Mouse (Mus musculus) MEL (cell line): ENCODE results near the gene Filip1l. TPM values are rescaled to one million over a fixed set of nuclear protein-coding genes. Genes with fewer than 3 reads are reported as not detected.

ENCODE experiments used
- DNase-seq: peaks from one replicate; pipeline ENCODE4 v3.0.0; 2011; ENCODE audit warnings: low read depth, low spot score
- H3K27ac ChIP-seq: 2 replicates; pipeline ENCODE4 v1.5.1; 2012; ENCODE audit warnings: low read depth, mild to moderate bottlenecking, control low read depth, low read length, moderate library complexity; ENCODE audit not compliant: control insufficient read depth
- H3K27me3 ChIP-seq, 2 experiments: fragments of 150-350 bp in 1 of 2; sonication (generic) in 1 of 2; 2 replicates each; pipeline ENCODE4 v1.6.1; 2012; ENCODE audit warnings: low read length in 2 of 2, mild to moderate bottlenecking in 2 of 2, improper control_type of control experiment in 1 of 2, moderate library complexity in 1 of 2; ENCODE audit not compliant: insufficient read depth in 2 of 2, control insufficient read depth in 1 of 2
- H3K36me3 ChIP-seq, 2 experiments: 2 replicates each; pipeline ENCODE4 v1.6.1; 2012 to 2014; ENCODE audit warnings: low read length in 2 of 2, improper control_type of control experiment in 1 of 2, inconsistent platforms in 1 of 2, mild to moderate bottlenecking in 1 of 2; ENCODE audit not compliant: insufficient read depth in 2 of 2, control insufficient read depth in 1 of 2
- H3K4me1 ChIP-seq, 2 experiments: fragments of 150-350 bp in 1 of 2; sonication (generic) in 1 of 2; 2 replicates each; pipeline ENCODE4 v1.6.1; 2012; ENCODE audit warnings: low read length in 2 of 2, improper control_type of control experiment in 1 of 2, mild to moderate bottlenecking in 1 of 2; ENCODE audit not compliant: insufficient read depth in 2 of 2, control insufficient read depth in 1 of 2
- H3K4me3 ChIP-seq, 2 experiments: fragments of 150-350 bp in 1 of 2; sonication (generic) in 1 of 2; 2 replicates each; pipeline ENCODE4 v1.5.1; 2012; ENCODE audit warnings: low read depth in 2 of 2, low read length in 2 of 2, mild to moderate bottlenecking in 2 of 2, moderate library complexity in 2 of 2, control low read depth in 1 of 2, improper control_type of control experiment in 1 of 2; ENCODE audit not compliant: control insufficient read depth in 1 of 2, insufficient read depth in 1 of 2
- H3K79me2 ChIP-seq: 2 replicates; pipeline ENCODE4 v1.6.1; 2012; ENCODE audit warnings: mild to moderate bottlenecking, low read length, moderate library complexity; ENCODE audit not compliant: control insufficient read depth, poor library complexity, insufficient read depth
- H3K9ac ChIP-seq: 2 replicates; pipeline ENCODE4 v1.6.1; 2012; ENCODE audit warnings: low read depth, mild to moderate bottlenecking, control low read depth, low read length, moderate library complexity; ENCODE audit not compliant: control insufficient read depth, poor library complexity, severe bottlenecking
- H3K9me3 ChIP-seq: fragments of 150-350 bp; sonication (generic); replicated peaks from 2 replicates; pipeline ENCODE4 v1.6.1; 2012; ENCODE audit warnings: mild to moderate bottlenecking, low read length, improper control_type of control experiment, moderate library complexity; ENCODE audit not compliant: insufficient read depth
- BHLHE40 ChIP-seq: IDR thresholded peaks from 2 replicates; pipeline ENCODE4 v1.6.1; 2012; ENCODE audit warnings: low read depth, mild to moderate bottlenecking, inconsistent platforms, low read length, improper control_type of control experiment, borderline replicate concordance
- E2F4 ChIP-seq: IDR thresholded peaks from 2 replicates; pipeline ENCODE4 v1.6.1; 2011; ENCODE audit warnings: low read depth, low read length, improper control_type of control experiment, borderline replicate concordance
- ELF1 ChIP-seq: IDR thresholded peaks from 2 replicates; pipeline ENCODE4 v1.6.1; 2014; ENCODE audit warnings: low read depth, mild to moderate bottlenecking, inconsistent platforms, low read length, improper control_type of control experiment, moderate library complexity
- ETS1 ChIP-seq: IDR thresholded peaks from 2 replicates; pipeline ENCODE4 v1.6.1; 2012; ENCODE audit warnings: low read depth, mild to moderate bottlenecking, inconsistent platforms, low read length, improper control_type of control experiment, moderate library complexity
- GABPA ChIP-seq: IDR thresholded peaks from 2 replicates; pipeline ENCODE4 v1.6.1; 2012; ENCODE audit warnings: low read depth, mild to moderate bottlenecking, inconsistent platforms, low read length, improper control_type of control experiment, moderate library complexity
- GATA1 ChIP-seq: IDR thresholded peaks from 2 replicates; pipeline ENCODE4 v1.6.1; 2011; ENCODE audit warnings: low read depth, low read length, improper control_type of control experiment
- HCFC1 ChIP-seq: IDR thresholded peaks from 2 replicates; pipeline ENCODE4 v1.6.1; 2012; ENCODE audit warnings: low read depth, mild to moderate bottlenecking, inconsistent platforms, low read length, improper control_type of control experiment, moderate library complexity
- KAT2A ChIP-seq: conservative IDR thresholded peaks from 2 replicates; pipeline ENCODE4 v1.6.1; 2012; ENCODE audit warnings: low read depth, low read length, improper control_type of control experiment, inconsistent platforms
- MAFK ChIP-seq: IDR thresholded peaks from 2 replicates; pipeline ENCODE4 v1.6.1; 2011; ENCODE audit warnings: low read depth, mild to moderate bottlenecking, low read length, improper control_type of control experiment, borderline replicate concordance
- MXI1 ChIP-seq: IDR thresholded peaks from 2 replicates; pipeline ENCODE4 v1.6.1; 2011; ENCODE audit warnings: mild to moderate bottlenecking, low read depth, low read length, improper control_type of control experiment
- MYB ChIP-seq: IDR thresholded peaks from 2 replicates; pipeline ENCODE4 v1.6.1; 2011; ENCODE audit warnings: mild to moderate bottlenecking, low read depth, low read length, improper control_type of control experiment
- NELFE ChIP-seq: IDR thresholded peaks from 2 replicates; pipeline ENCODE4 v1.6.1; 2011; ENCODE audit warnings: low read depth, low read length, improper control_type of control experiment
- POLR2A ChIP-seq, 2 experiments: IDR thresholded peaks; 2 replicates each; pipeline ENCODE4 v1.6.1; 2011 to 2012; ENCODE audit warnings: low read length in 2 of 2, mild to moderate bottlenecking in 2 of 2, control low read depth in 1 of 2, improper control_type of control experiment in 1 of 2, low read depth in 1 of 2, moderate library complexity in 1 of 2; ENCODE audit not compliant: control insufficient read depth in 1 of 2, insufficient read depth in 1 of 2, poor library complexity in 1 of 2
- RCOR1 ChIP-seq: IDR thresholded peaks from 2 replicates; pipeline ENCODE4 v1.6.1; 2012; ENCODE audit warnings: low read depth, mild to moderate bottlenecking, inconsistent platforms, low read length, improper control_type of control experiment
- SMC3 ChIP-seq: IDR thresholded peaks from 2 replicates; pipeline ENCODE4 v1.6.1; 2011; ENCODE audit warnings: low read depth, low read length, improper control_type of control experiment
- TBP ChIP-seq: IDR thresholded peaks from 2 replicates; pipeline ENCODE4 v1.8.0; 2011; ENCODE audit warnings: low read depth, low read length, improper control_type of control experiment
- UBTF ChIP-seq: IDR thresholded peaks from 2 replicates; pipeline ENCODE4 v1.6.1; 2012; ENCODE audit warnings: low read depth, mild to moderate bottlenecking, inconsistent platforms, low read length, improper control_type of control experiment, moderate library complexity, borderline replicate concordance; ENCODE audit not compliant: insufficient read depth
- USF1 ChIP-seq: IDR thresholded peaks from 2 replicates; pipeline ENCODE4 v1.6.1; 2014; ENCODE audit warnings: low read depth, mild to moderate bottlenecking, inconsistent platforms, low read length, improper control_type of control experiment, moderate library complexity
- ZC3H11A ChIP-seq: IDR thresholded peaks from 2 replicates; pipeline ENCODE4 v1.6.1; 2012; ENCODE audit warnings: low read depth, mild to moderate bottlenecking, inconsistent platforms, low read length, improper control_type of control experiment
- ZNF384 ChIP-seq: IDR thresholded peaks from 2 replicates; pipeline ENCODE4 v1.6.1; 2012; ENCODE audit warnings: low read depth, mild to moderate bottlenecking, inconsistent platforms, low read length, improper control_type of control experiment
- polyA plus RNA-seq, 2 experiments: library from polyadenylated mRNA; stranded (reverse) in 1 of 2; unstranded in 1 of 2; fragments of >175 nt in 1 of 2; fragments of >200 nt in 1 of 2; gene quantifications; 2 replicates each; pipeline versions ENCODE4 v1.2.1 to v1.2.4; 2012; ENCODE audit warnings: low replicate concordance in 2 of 2, low read depth in 1 of 2; ENCODE audit not compliant: insufficient read length in 2 of 2, insufficient read depth in 1 of 2, missing spikeins in 1 of 2
- total RNA-seq: library from RNA; depleted of rRNA; stranded (reverse); fragments of 300-350 nt; gene quantifications from 2 replicates; pipeline ENCODE4 v1.2.3, GENCODE M21; 2012

Filip1l gene
- total and polyA plus RNA-seq, 3 experiments: 0.27 to 1.8 TPM; not detected in 1

DNA sequence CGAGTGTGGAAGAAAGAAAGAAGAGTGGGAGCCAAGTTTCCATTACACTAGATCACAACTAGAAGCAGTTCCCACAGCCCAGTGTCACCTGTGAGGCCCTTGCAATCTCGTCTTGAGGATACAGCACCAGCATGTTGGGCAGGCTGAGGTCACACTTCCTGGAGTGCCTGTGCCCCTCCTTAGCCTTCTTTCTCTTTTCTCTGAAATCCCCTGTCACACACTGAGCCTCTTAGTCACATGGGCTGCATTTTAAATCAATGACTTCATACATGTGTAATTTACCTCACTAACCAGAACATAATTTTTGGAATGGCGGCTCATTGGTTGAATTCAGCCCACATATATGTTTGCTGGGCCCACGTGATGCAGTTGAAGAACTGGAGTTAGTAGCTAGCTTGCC lies 50.0 kb downstream of the Filip1l start:
- Histone ChIP-seq H3K9me3 (no peaks in the 10 kb centered on the region), H3K9ac (no peak overlapping the region), H3K4me3 (no peak overlapping the region), H3K4me1 (no peaks in the 10 kb centered on the region), H3K27ac (no peak overlapping the region), H3K27me3 (no peaks in the 10 kb centered on the region), H3K79me2 (no peaks in the 10 kb centered on the region), H3K36me3 (no peaks in the 10 kb centered on the region)
- DNase-seq: no peak
- TF ChIP-seq USF1 (no peak), GATA1 (no peak), ZC3H11A (no peak), ELF1 (no peak), MYB (no peak), E2F4 (no peak)

DNA sequence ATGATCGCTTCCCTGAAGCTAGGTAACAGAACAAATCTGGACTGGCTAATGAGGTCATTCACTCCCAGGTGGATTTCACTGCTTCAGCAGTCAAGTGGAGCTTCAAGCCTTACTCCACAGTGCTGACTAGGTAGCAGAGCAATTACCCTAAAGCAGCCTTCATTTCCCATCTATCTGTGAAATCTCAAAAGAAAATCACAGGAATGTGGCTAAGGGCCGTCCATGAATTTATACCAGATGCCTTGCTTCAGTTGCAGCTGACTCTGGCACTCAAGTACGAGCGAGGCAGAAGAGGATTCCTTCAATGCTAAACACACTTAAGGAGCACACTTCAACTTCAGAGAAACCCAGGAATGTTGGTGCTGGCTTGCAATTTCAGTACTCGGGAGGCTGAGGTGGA lies 50.9 kb downstream of the Filip1l start:
- no peak for DNase-seq
- H3K27ac ChIP-seq: no peak overlapping the region
- no peak overlapping the region for H3K4me3 ChIP-seq
- no peaks in the 10 kb centered on the region for H3K36me3 ChIP-seq
- H3K27me3 ChIP-seq: no peaks in the 10 kb centered on the region
- no peaks in the 10 kb centered on the region for H3K79me2 ChIP-seq
- no peaks in the 10 kb centered on the region for H3K4me1 ChIP-seq
- TF ChIP-seq BHLHE40: no peak
- TF ChIP-seq TBP: no peak
- no peak for TF ChIP-seq RCOR1
- no peak for TF ChIP-seq POLR2A (IDR thresholded peaks at IDR 0.05; ENCODE audit: control insufficient read depth in 1 of 2, insufficient read depth in 1 of 2, low read depth in 1 of 2, low read length in 2 of 2, poor library complexity in 1 of 2)
- no peak for TF ChIP-seq USF1
- no peak for TF ChIP-seq KAT2A
- no peak for TF ChIP-seq NELFE
- TF ChIP-seq SMC3: no peak
- TF ChIP-seq ETS1: no peak
- no peak for TF ChIP-seq ZNF384
- TF ChIP-seq MXI1: no peak
- no peak for TF ChIP-seq UBTF
- TF ChIP-seq MAFK: no peak
- TF ChIP-seq ELF1: no peak
- TF ChIP-seq HCFC1: no peak
- no peak for TF ChIP-seq GABPA
- H3K9me3 ChIP-seq: no peaks in the 10 kb centered on the region
- no peak overlapping the region for H3K9ac ChIP-seq
